12 mouse cellular contexts compared by ENCODE assay signal in genomic region chr14:20871495-20871894, GRCm38 (mm10). TPM values are rescaled to one million over a fixed set of nuclear protein-coding genes. Genes with fewer than 3 reads are reported as not detected.
DNase-seq lines count a peak whose midpoint lies in the region; ATAC-seq and TF ChIP-seq lines count a peak whose summit lies in the region.
"Had no signal": no experiment of that assay in that cellular context is flagged by ENCODE, and none has a peak within 500 bp of the region (broad histone marks: within the 10 kb centered on the region; RNA-seq: fewer than 3 reads in every experiment).

No protein-coding gene starts in this region.

- no peak for TF ChIP-seq POLR2A in liver, adult 2 months (IDR thresholded peaks at IDR 0.05; ENCODE audit: extremely low read depth, insufficient read depth, low read length)

- 57% methylated on average over 1 of the region's 1 CpGs for WGBS in liver, adult 2 months
- 88% methylated on average over 1 of the region's 1 CpGs for WGBS in forebrain, embryonic 13.5 days

- no peak overlapping the region for H3K9ac ChIP-seq in liver, adult 2 months (ENCODE audit: low read depth, low read length)
- H3K9ac ChIP-seq in forebrain, embryonic 13.5 days, result no peak overlapping the region
- H3K9ac ChIP-seq: heart, embryonic 13.5 days had no signal

- no peak overlapping the region for H3K4me2 ChIP-seq in forebrain, embryonic 13.5 days
- H3K4me2 ChIP-seq: heart, embryonic 13.5 days had no signal

- H3K27me3 ChIP-seq in liver, adult 2 months (ENCODE audit: control insufficient read depth, insufficient read depth, low read length), result no peaks in the 10 kb centered on the region
- H3K27me3 ChIP-seq in forebrain, embryonic 13.5 days, result 0 out of 2 replicates have a peak, but pooled peaks cover 3% of the 10 kb centered on the region
- H3K27me3 ChIP-seq: heart, embryonic 13.5 days had no signal

- ATAC-seq in forebrain, embryonic 13.5 days, result no peak

- no peaks in the 10 kb centered on the region for H3K4me1 ChIP-seq in liver, adult 2 months (ENCODE audit: control insufficient read depth, insufficient read depth, low read length)
- no peaks in the 10 kb centered on the region for H3K4me1 ChIP-seq in forebrain, embryonic 13.5 days

- no peaks in the 10 kb centered on the region for H3K9me3 ChIP-seq in forebrain, embryonic 13.5 days (replicated peaks)
- H3K9me3 ChIP-seq: heart, embryonic 13.5 days had no signal

- H3K79me2 ChIP-seq in liver, adult 2 months (ENCODE audit: control insufficient read depth, insufficient read depth, low read length), result no peaks in the 10 kb centered on the region

- no peak for TF ChIP-seq CTCF in liver, adult 2 months (IDR thresholded peaks at IDR 0.05; ENCODE audit: low read depth, low read length)

- H3K27ac ChIP-seq in liver, adult 2 months (replicated peaks; ENCODE audit: insufficient read depth, low read depth, low read length), result no peak overlapping the region
- no peak overlapping the region for H3K27ac ChIP-seq in forebrain, embryonic 13.5 days
- H3K27ac ChIP-seq: heart, embryonic 13.5 days had no signal

- no peak overlapping the region for H3K4me3 ChIP-seq in liver, adult 2 months (ENCODE audit: insufficient read depth, low read depth, low read length)
- no peak overlapping the region for H3K4me3 ChIP-seq in forebrain, embryonic 13.5 days
- H3K4me3 ChIP-seq: heart, embryonic 13.5 days had no signal

- H3K36me3 ChIP-seq in liver, adult 2 months (ENCODE audit: control insufficient read depth, insufficient read depth, low read length), result no peaks in the 10 kb centered on the region
- no peaks in the 10 kb centered on the region for H3K36me3 ChIP-seq in forebrain, embryonic 13.5 days (ENCODE audit: poor library complexity, severe bottlenecking)
- H3K36me3 ChIP-seq: heart, embryonic 13.5 days had no signal

- DNase-seq in liver, adult 2 months (ENCODE audit: extremely low read depth, low read depth, low spot score), result peak; percentile 26
- no peak for DNase-seq in liver
- DNase-seq in gastrocnemius, adult 8-10 months (ENCODE audit: low spot score in 2 of 2), result peak; percentile 46 to 54
- peak; percentile 90 for DNase-seq in kidney, adult 9 months
- peak; percentile 34 to 45 for DNase-seq in lung, postnatal 4 days
- DNase-seq in thymus, postnatal 0 days (ENCODE audit: low spot score), result no peak
- no peak for DNase-seq in thymus, postnatal 14 days
- DNase-seq: cerebellum, postnatal 25 days; left cerebral cortex, postnatal 4 days; right cerebral cortex, postnatal 25 days had no signal

RNA-seq across cellular contexts. Expression of gene Plau, which starts 35.0 kb away (rescaled TPM):
- 1.2 and 2.1 TPM in 2 replicates for total RNA-seq in liver, adult 2 months (2014; rRNA removed)
- polyA plus RNA-seq in liver, adult 2 months (2012; rRNA removed), result 0.19 and 0.57 TPM in 2 replicates
- 10 to 100 TPM; 13.4 to 23.7 (median 18.1) TPM for total RNA-seq in gastrocnemius, adult 8-10 months (2022)
- 3.5 and 3.7 TPM in 2 replicates for polyA plus RNA-seq in thymus, postnatal 0 days (2015; fragmentation: Nextera tagmentation; extraction: Ambion mirVana)
- 0.27 and 0.35 TPM in 2 replicates for polyA plus RNA-seq in forebrain, embryonic 13.5 days (2015; fragmentation: Nextera tagmentation; extraction: Ambion mirVana)

RNA-seq across cellular contexts. Expression of gene Vcl, which starts 57.7 kb away (rescaled TPM):
- total RNA-seq in liver, adult 2 months (2014; rRNA removed), result 12.1 and 13.6 TPM in 2 replicates
- 7.9 and 9.5 TPM in 2 replicates for polyA plus RNA-seq in liver, adult 2 months (2012; rRNA removed)
- total RNA-seq in gastrocnemius, adult 8-10 months (2022), result 10 to 100 TPM; 62.2 to 64.9 (median 63.9) TPM
- polyA plus RNA-seq in thymus, postnatal 0 days (2015; fragmentation: Nextera tagmentation; extraction: Ambion mirVana), result 6.4 and 6.6 TPM in 2 replicates
- polyA plus RNA-seq in forebrain, embryonic 13.5 days (2015; fragmentation: Nextera tagmentation; extraction: Ambion mirVana), result 8.8 and 8.9 TPM in 2 replicates

Comparison
In these comparisons a context has a peak if more than half of its experiments do, and no peak if none do; other contexts are left out.
1. DNase-seq: peak in liver, adult 2 months (single experiment), gastrocnemius, adult 8-10 months (2 of 2), kidney, adult 9 months (single experiment) and lung, postnatal 4 days (2 of 2); none in liver (single experiment), thymus, postnatal 0 days (single experiment) and thymus, postnatal 14 days (single experiment).